Mouse (Mus musculus): ENCODE data around the gene Rpl31. TPM values are rescaled to one million over a fixed set of nuclear protein-coding genes. Genes with fewer than 3 reads are reported as not detected.

Rpl31 gene
- polyA plus RNA-seq, 1 experiment from 2014 or later: 451 TPM

GRCm38 (mm10) chr1:39349001-39349400, 18.6 kb upstream of the Rpl31 start:
- H3K36me3 ChIP-seq (ENCODE audit: control insufficient read depth, insufficient read depth, low read length): no peaks in the 10 kb centered on the region
- WGBS: 79% methylated on average over 1 of the region's 1 CpGs
- no peak overlapping the region for H3K9ac ChIP-seq (ENCODE audit: low read length)
- H3K4me1 ChIP-seq (ENCODE audit: control insufficient read depth, insufficient read depth, low read length): no peaks in the 10 kb centered on the region
- H3K4me3 ChIP-seq (ENCODE audit: low read depth, low read length): no peak overlapping the region
- no peak for DNase-seq (ENCODE audit: low spot score)
- no peak overlapping the region for H3K27ac ChIP-seq (ENCODE audit: low read depth, low read length)
- no peaks in the 10 kb centered on the region for H3K27me3 ChIP-seq (ENCODE audit: control insufficient read depth, insufficient read depth, low read length)
- no peak overlapping the region for H3K4me2 ChIP-seq (ENCODE audit: low read depth)
- ATAC-seq (ENCODE audit: insufficient read depth, low FRiP score, low TSS enrichment): no peak
- H3K9me3 ChIP-seq (ENCODE audit: control insufficient read depth, low read length): no peaks in the 10 kb centered on the region

- Histone ChIP-seq H3K27ac (ENCODE audit: low read depth, low read length) (no peak overlapping the region), H3K36me3 (ENCODE audit: control insufficient read depth, insufficient read depth, low read length) (no peaks in the 10 kb centered on the region), H3K9me3 (ENCODE audit: control insufficient read depth, low read length) (no peaks in the 10 kb centered on the region), H3K4me3 (ENCODE audit: low read depth, low read length) (no peak overlapping the region), H3K9ac (ENCODE audit: low read length) (no peak overlapping the region), H3K27me3 (ENCODE audit: control insufficient read depth, insufficient read depth, low read length) (no peaks in the 10 kb centered on the region), H3K4me2 (ENCODE audit: low read depth) (no peak overlapping the region), H3K4me1 (ENCODE audit: control insufficient read depth, insufficient read depth, low read length) (no peaks in the 10 kb centered on the region)
- DNase-seq (ENCODE audit: low spot score) (no peak), ATAC-seq (ENCODE audit: insufficient read depth, low FRiP score, low TSS enrichment) (no peak)
- 89% methylated on average over 7 of the region's 7 CpGs for WGBS
Observed at GRCm38 (mm10) chr1:39349427-39349826, 18.2 kb upstream of the Rpl31 start.

DNA sequence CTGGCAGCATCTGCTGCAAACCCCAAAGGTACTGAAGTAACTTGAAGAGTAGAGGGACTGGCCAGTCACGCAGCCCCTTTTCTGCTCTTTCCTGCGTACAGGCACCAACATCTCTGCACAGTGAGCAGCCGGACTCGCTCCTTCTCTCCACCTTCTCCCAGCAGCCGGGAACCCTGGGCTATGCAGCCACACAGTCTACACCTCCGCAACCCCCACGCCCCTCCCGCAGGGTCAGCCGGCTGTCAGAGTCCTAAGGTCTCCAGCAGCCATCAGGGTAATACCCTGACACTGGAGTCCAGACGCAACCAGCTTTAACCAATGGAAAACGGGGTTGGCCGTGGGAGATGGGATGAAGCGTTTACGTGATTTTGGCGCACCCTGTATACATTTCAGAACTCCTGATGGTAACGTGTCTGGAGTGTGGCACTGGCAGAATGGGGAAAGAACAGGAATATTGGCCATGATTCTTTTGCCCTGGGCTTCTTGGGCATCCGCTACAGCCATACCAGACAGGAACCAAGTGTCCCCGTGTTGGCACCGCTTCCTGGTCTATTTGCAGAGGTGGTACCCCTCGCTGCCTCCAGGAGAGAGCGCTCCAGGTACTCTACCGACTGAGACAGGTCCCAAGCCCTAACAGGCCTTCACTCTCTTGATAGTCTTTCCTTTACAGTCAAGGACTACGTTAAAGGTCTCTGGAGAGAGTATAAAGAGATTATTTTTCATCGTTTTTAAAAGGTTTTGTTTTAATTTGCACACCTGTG, 5.7 kb upstream of the Rpl31 start:
- Histone ChIP-seq H3K4me2 (ENCODE audit: low read depth) (peak overlapping the region; percentile 28), H3K36me3 (ENCODE audit: control insufficient read depth, insufficient read depth, low read length) (no peaks in the 10 kb centered on the region), H3K4me1 (ENCODE audit: control insufficient read depth, insufficient read depth, low read length) (no peaks in the 10 kb centered on the region; the same call in 1 of the 2 replicates), H3K4me3 (ENCODE audit: low read depth, low read length) (no peak overlapping the region), H3K27me3 (ENCODE audit: control insufficient read depth, insufficient read depth, low read length) (no peaks in the 10 kb centered on the region), H3K9me3 (ENCODE audit: control insufficient read depth, low read length) (no peaks in the 10 kb centered on the region), H3K27ac (ENCODE audit: low read depth, low read length) (no peak overlapping the region), H3K9ac (ENCODE audit: low read length) (no peak overlapping the region)
- no peak for ATAC-seq (ENCODE audit: insufficient read depth, low FRiP score, low TSS enrichment)
- no peak for DNase-seq (ENCODE audit: low spot score)
- WGBS: 32% methylated on average over 24 of the region's 24 CpGs

DNA sequence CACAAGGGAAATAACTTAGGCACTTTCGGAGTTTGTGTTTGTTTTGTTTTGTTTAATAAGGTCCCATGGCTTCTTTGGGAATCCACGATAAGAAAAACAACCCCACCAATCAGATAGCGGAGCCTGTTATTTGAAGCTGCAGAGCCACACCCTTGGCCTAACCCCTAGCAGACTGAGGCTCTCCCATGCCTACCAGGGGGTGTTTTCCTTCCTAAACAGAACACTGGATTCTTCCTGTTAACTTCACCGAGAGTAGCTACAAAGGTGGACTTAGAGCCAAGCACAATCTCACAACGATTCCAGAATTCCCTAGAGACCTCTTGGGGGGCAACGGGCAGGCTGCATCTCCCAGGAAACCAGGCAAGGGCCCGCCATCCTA, 5.1 kb upstream of the Rpl31 start:
- Histone ChIP-seq H3K9me3 (ENCODE audit: control insufficient read depth, low read length) (no peaks in the 10 kb centered on the region), H3K27ac (ENCODE audit: low read depth, low read length) (no peak overlapping the region), H3K4me3 (ENCODE audit: low read depth, low read length) (no peak overlapping the region), H3K36me3 (ENCODE audit: control insufficient read depth, insufficient read depth, low read length) (no peaks in the 10 kb centered on the region), H3K27me3 (ENCODE audit: control insufficient read depth, insufficient read depth, low read length) (no peaks in the 10 kb centered on the region), H3K9ac (ENCODE audit: low read length) (no peak overlapping the region), H3K4me1 (ENCODE audit: control insufficient read depth, insufficient read depth, low read length) (no peaks in the 10 kb centered on the region; the same call in 1 of the 2 replicates), H3K4me2 (ENCODE audit: low read depth) (no peak overlapping the region)
- ATAC-seq (ENCODE audit: insufficient read depth, low FRiP score, low TSS enrichment): no peak
- WGBS: 57% methylated on average over 7 of the region's 7 CpGs
- DNase-seq (ENCODE audit: low spot score): no peak

- ATAC-seq (ENCODE audit: insufficient read depth, low FRiP score, low TSS enrichment) (no peak), DNase-seq (ENCODE audit: low spot score) (no peak)
- 87% methylated on average over 1 of the region's 1 CpGs for WGBS
Observed at GRCm38 (mm10) chr1:39365562-39365961, 2.1 kb upstream of the Rpl31 start.

GRCm38 (mm10) chr1:39367045-39367444, 597 bp upstream of the Rpl31 start:
- ATAC-seq (ENCODE audit: insufficient read depth, low FRiP score, low TSS enrichment) (no peak), DNase-seq (ENCODE audit: low spot score) (peak; percentile 27)
- WGBS: 26% methylated on average over 6 of the region's 6 CpGs
- H3K27ac ChIP-seq (ENCODE audit: low read depth, low read length): no peak overlapping the region
- H3K9ac ChIP-seq (ENCODE audit: low read length): peak overlapping the region; percentile 91
- H3K4me1 ChIP-seq (ENCODE audit: control insufficient read depth, insufficient read depth, low read length): peaks cover 8% of the 10 kb centered on the region; the same call in 1 of the 2 replicates
- peak overlapping the region; percentile 49 for H3K4me2 ChIP-seq (ENCODE audit: low read depth)
- H3K36me3 ChIP-seq (ENCODE audit: control insufficient read depth, insufficient read depth, low read length): peaks cover 6% of the 10 kb centered on the region
- no peaks in the 10 kb centered on the region for H3K27me3 ChIP-seq (ENCODE audit: control insufficient read depth, insufficient read depth, low read length)
- no peaks in the 10 kb centered on the region for H3K9me3 ChIP-seq (ENCODE audit: control insufficient read depth, low read length)
- peak overlapping the region; percentile 71 for H3K4me3 ChIP-seq (ENCODE audit: low read depth, low read length)

More at GRCm38 (mm10) chr1:39365562-39365961, 2.1 kb upstream of the Rpl31 start:
- Histone ChIP-seq H3K4me1 (ENCODE audit: control insufficient read depth, insufficient read depth, low read length) (peaks cover 8% of the 10 kb centered on the region; the same call in 1 of the 2 replicates), H3K27ac (ENCODE audit: low read depth, low read length) (no peak overlapping the region), H3K27me3 (ENCODE audit: control insufficient read depth, insufficient read depth, low read length) (no peaks in the 10 kb centered on the region), H3K9ac (ENCODE audit: low read length) (no peak overlapping the region), H3K4me2 (ENCODE audit: low read depth) (no peak overlapping the region), H3K4me3 (ENCODE audit: low read depth, low read length) (no peak overlapping the region), H3K9me3 (ENCODE audit: control insufficient read depth, low read length) (no peaks in the 10 kb centered on the region), H3K36me3 (ENCODE audit: control insufficient read depth, insufficient read depth, low read length) (peaks cover 1% of the 10 kb centered on the region)

GRCm38 (mm10) chr1:39368267-39368841, 712 bp downstream of the Rpl31 start:
- peak; percentile 17; the same call in 1 of the 2 replicates for ATAC-seq (ENCODE audit: insufficient read depth, low FRiP score, low TSS enrichment)
- peak overlapping the region; percentile 67; the same call in 1 of the 2 replicates for H3K27ac ChIP-seq (ENCODE audit: low read depth, low read length)
- peaks cover 6% of the 10 kb centered on the region for H3K36me3 ChIP-seq (ENCODE audit: control insufficient read depth, insufficient read depth, low read length)
- no peak for DNase-seq (ENCODE audit: low spot score)
- peak overlapping the region; percentile 71 for H3K4me3 ChIP-seq (ENCODE audit: low read depth, low read length)
- H3K4me1 ChIP-seq (ENCODE audit: control insufficient read depth, insufficient read depth, low read length): peaks cover 8% of the 10 kb centered on the region; the same call in 1 of the 2 replicates
- H3K27me3 ChIP-seq (ENCODE audit: control insufficient read depth, insufficient read depth, low read length): no peaks in the 10 kb centered on the region
- peak overlapping the region; percentile 90 for H3K4me2 ChIP-seq (ENCODE audit: low read depth)
- WGBS: under 1% methylated on average over 34 of the region's 34 CpGs
- peak overlapping the region; percentile 91 for H3K9ac ChIP-seq (ENCODE audit: low read length)
- no peaks in the 10 kb centered on the region for H3K9me3 ChIP-seq (ENCODE audit: control insufficient read depth, low read length)

- Histone ChIP-seq H3K4me2 (ENCODE audit: low read depth) (no peak overlapping the region), H3K4me3 (ENCODE audit: low read depth, low read length) (no peak overlapping the region), H3K27ac (ENCODE audit: low read depth, low read length) (no peak overlapping the region), H3K9me3 (ENCODE audit: control insufficient read depth, low read length) (no peaks in the 10 kb centered on the region), H3K4me1 (ENCODE audit: control insufficient read depth, insufficient read depth, low read length) (peaks cover 8% of the 10 kb centered on the region; the same call in 1 of the 2 replicates), H3K27me3 (ENCODE audit: control insufficient read depth, insufficient read depth, low read length) (no peaks in the 10 kb centered on the region), H3K9ac (ENCODE audit: low read length) (no peak overlapping the region), H3K36me3 (ENCODE audit: control insufficient read depth, insufficient read depth, low read length) (peaks cover 6% of the 10 kb centered on the region)
- WGBS: 91% methylated on average over 6 of the region's 6 CpGs
- DNase-seq (ENCODE audit: low spot score): no peak
- no peak for ATAC-seq (ENCODE audit: insufficient read depth, low FRiP score, low TSS enrichment)
Observed at GRCm38 (mm10) chr1:39370431-39370830, 2.8 kb downstream of the Rpl31 start.
